Comparison of ENCODE assay signal across 32 mouse cellular contexts in genomic region chr5:120647361-120647760, GRCm38 (mm10). TPM values are rescaled to one million over a fixed set of nuclear protein-coding genes. Genes with fewer than 3 reads are reported as not detected.
DNase-seq lines count a peak whose midpoint lies in the region; ATAC-seq and TF ChIP-seq lines count a peak whose summit lies in the region.
"Had no signal": no experiment of that assay in that cellular context is flagged by ENCODE, and none has a peak within 500 bp of the region (broad histone marks: within the 10 kb centered on the region; RNA-seq: fewer than 3 reads in every experiment).

No protein-coding gene starts in this region.

- H3K27ac ChIP-seq in thymus, adult 2 months (ENCODE audit: control insufficient read depth, insufficient read depth, low read length) = peak overlapping the region; percentile 61
- H3K27ac ChIP-seq: embryonic facial prominence, embryonic 10.5 days; embryonic facial prominence, embryonic 13.5 days; forebrain, embryonic 12.5 days; forebrain, embryonic 15.5 days; heart, adult 2 months; heart, embryonic 10.5 days; heart, embryonic 13.5 days; hindbrain, embryonic 14.5 days; hindbrain, postnatal 0 days had no signal

- no peaks in the 10 kb centered on the region for H3K9me3 ChIP-seq in G1E (replicated peaks)
- H3K9me3 ChIP-seq: embryonic facial prominence, embryonic 10.5 days; embryonic facial prominence, embryonic 13.5 days; forebrain, embryonic 12.5 days; forebrain, embryonic 15.5 days; heart, embryonic 10.5 days; heart, embryonic 13.5 days had no signal

- WGBS in thymus, adult 2 months = 53% methylated on average over 4 of the region's 4 CpGs

- no peak for TF ChIP-seq CTCF in thymus, adult 2 months (IDR thresholded peaks at IDR 0.05; ENCODE audit: borderline replicate concordance, control insufficient read depth, extremely low read depth, insufficient read depth, low read length, poor library complexity)
- no peak for TF ChIP-seq CTCF in G1E (IDR thresholded peaks at IDR 0.05; ENCODE audit: low read depth, low read length)

- no peaks in the 10 kb centered on the region for H3K27me3 ChIP-seq in thymus, adult 2 months (ENCODE audit: control insufficient read depth, insufficient read depth, low read length)
- peaks cover 44% of the 10 kb centered on the region for H3K27me3 ChIP-seq in G1E (ENCODE audit: insufficient read depth, low read length)
- H3K27me3 ChIP-seq: Patski had no signal

- TF ChIP-seq POLR2A in thymus, adult 2 months (IDR thresholded peaks at IDR 0.05; ENCODE audit: control insufficient read depth, extremely low read depth, insufficient read depth, low read length, poor library complexity) = no peak

- no peak overlapping the region for H3K4me3 ChIP-seq in thymus, adult 2 months (ENCODE audit: control insufficient read depth, insufficient read depth, low read length)
- H3K4me3 ChIP-seq in G1E (ENCODE audit: low read depth, low read length) = peak overlapping the region; percentile 87; the same call in 1 of the 2 replicates
- H3K4me3 ChIP-seq: embryonic facial prominence, embryonic 10.5 days; embryonic facial prominence, embryonic 13.5 days; erythroblast, embryonic 14.5 days; forebrain, embryonic 12.5 days; forebrain, embryonic 15.5 days; heart, adult 2 months; heart, embryonic 10.5 days; heart, embryonic 13.5 days had no signal

- DNase-seq in thymus, adult 2 months = no peak
- no peak for DNase-seq in thymus, postnatal 10 days (ENCODE audit: low spot score in 2 of 2)
- DNase-seq in G1E (ENCODE audit: low spot score) = no peak
- DNase-seq in thymus, postnatal 25 days = peak; percentile 38
- DNase-seq: adrenal gland, postnatal 10 days; adrenal gland, postnatal 36 days; cerebellum, adult 8-10 months; cerebellum, postnatal 10 days; cerebellum, postnatal 36 days; embryo, embryonic 11 days; gastrocnemius, postnatal 25 days; heart, adult 2 months; heart, postnatal 14 days; heart, postnatal 4 days had no signal

- no peak for ATAC-seq in G1E (ENCODE audit: extremely low read depth, insufficient number of reproducible peaks, low FRiP score, poor library complexity, severe bottlenecking)
- ATAC-seq in megakaryocyte, adult 5-6 weeks (ENCODE audit: poor library complexity, severe bottlenecking) = no peak
- no peak for ATAC-seq in inflammation-experienced regulatory T-cells, adult 6 months
- ATAC-seq: forebrain, embryonic 15.5 days; hindbrain, postnatal 0 days; Patski had no signal

- peaks cover 44% of the 10 kb centered on the region for H3K4me1 ChIP-seq in thymus, adult 2 months (replicated peaks; ENCODE audit: control insufficient read depth, insufficient read depth, low read length)
- H3K4me1 ChIP-seq in G1E (ENCODE audit: insufficient read depth, low read depth, low read length) = peaks cover 81% of the 10 kb centered on the region

- no peaks in the 10 kb centered on the region for H3K36me3 ChIP-seq in thymus, adult 2 months (ENCODE audit: control insufficient read depth, insufficient read depth, low read length)
- H3K36me3 ChIP-seq in G1E (replicated peaks) = peaks cover 1% of the 10 kb centered on the region
- H3K36me3 ChIP-seq: embryonic facial prominence, embryonic 10.5 days; embryonic facial prominence, embryonic 13.5 days; forebrain, embryonic 12.5 days; forebrain, embryonic 15.5 days; heart, embryonic 10.5 days; heart, embryonic 13.5 days had no signal

RNA-seq across cellular contexts. Expression of gene Rasal1, which starts 1.3 kb away (rescaled TPM):
- polyA plus RNA-seq in thymus, adult 2 months (2012; rRNA removed) = 27.7 and 28.0 TPM in 2 replicates
- total RNA-seq in G1E (2014; fragmentation: Nextera tagmentation) (5.6 and 13.2 TPM in 2 replicates), G1E (2017) (1.4 and 1.7 TPM in 2 replicates)
- 10.8 and 13.1 TPM in 2 replicates for polyA plus RNA-seq in G1E (2012)
- 0.05 TPM in 1 of 2 replicates, not detected in the other for total RNA-seq in megakaryocyte, adult 5-6 weeks (2015)
- total RNA-seq in megakaryocyte, adult 5-6 weeks (2017) = not detected in 2 replicates
- polyA plus RNA-seq in inflammation-experienced regulatory T-cells, adult 6 months (2017; shearing (Covaris generic)) = 1 to 10 TPM; 6.8 to 9.7 (median 6.8) TPM
- total RNA-seq: gastrocnemius, adult 8-10 months; gastrocnemius, postnatal 25 days; heart, adult 2 months had no signal
- polyA plus RNA-seq: C2C12; hindbrain, embryonic 11.5 days had no signal

RNA-seq across cellular contexts. Expression of gene Cfap73, which starts 13.3 kb away (rescaled TPM):
- polyA plus RNA-seq in thymus, adult 2 months (2012; rRNA removed) = 0.15 and 0.33 TPM in 2 replicates
- total RNA-seq in G1E (2014; fragmentation: Nextera tagmentation) = not detected in 2 replicates
- not detected in 2 replicates for total RNA-seq in G1E (2017)
- polyA plus RNA-seq in G1E (2012) = not detected in 2 replicates
- total RNA-seq in megakaryocyte, adult 5-6 weeks (2015) = not detected in 2 replicates
- total RNA-seq in megakaryocyte, adult 5-6 weeks (2017) = not detected in 2 replicates
- not detected for polyA plus RNA-seq in inflammation-experienced regulatory T-cells, adult 6 months (2017; shearing (Covaris generic))
- total RNA-seq: ES-E14; gastrocnemius, adult 8-10 months; gastrocnemius, postnatal 25 days; heart, adult 2 months; heart, postnatal 14 days; heart, postnatal 4 days had no signal
- polyA plus RNA-seq: C2C12; CD4-positive, CD25-positive, alpha-beta regulatory T cell, adult 4 months; embryonic facial prominence, embryonic 13.5 days; erythroblast, embryonic 14.5 days; heart, embryonic 13.5 days; heart, embryonic 16.5 days had no signal

RNA-seq across cellular contexts. Expression of gene Ddx54, which starts 34.8 kb away (rescaled TPM):
- polyA plus RNA-seq in thymus, adult 2 months (2012; rRNA removed) = 429 and 448 TPM in 2 replicates
- total RNA-seq in G1E (2014; fragmentation: Nextera tagmentation) (16.5 and 24.3 TPM in 2 replicates), G1E (2017) (31.5 and 34.7 TPM in 2 replicates)
- 103 and 110 TPM in 2 replicates for polyA plus RNA-seq in G1E (2012)
- total RNA-seq in megakaryocyte, adult 5-6 weeks (2015) = 7.7 and 7.9 TPM in 2 replicates
- total RNA-seq in megakaryocyte, adult 5-6 weeks (2017) = 21.3 and 22.6 TPM in 2 replicates
- polyA plus RNA-seq in inflammation-experienced regulatory T-cells, adult 6 months (2017; shearing (Covaris generic)) = 10 to 100 TPM; 13.0 to 21.1 (median 13.4) TPM

RNA-seq across cellular contexts. Expression of gene Rita1, which starts 35.0 kb away (rescaled TPM):
- 18.8 and 20.6 TPM in 2 replicates for polyA plus RNA-seq in thymus, adult 2 months (2012; rRNA removed)
- total RNA-seq in G1E (2014; fragmentation: Nextera tagmentation) = 8.4 and 10.5 TPM in 2 replicates
- 9.5 and 13.7 TPM in 2 replicates for total RNA-seq in G1E (2017)
- polyA plus RNA-seq in G1E (2012) = 42.4 and 45.7 TPM in 2 replicates
- 1.5 and 3.0 TPM in 2 replicates for total RNA-seq in megakaryocyte, adult 5-6 weeks (2015)
- 2.2 and 3.2 TPM in 2 replicates for total RNA-seq in megakaryocyte, adult 5-6 weeks (2017)
- 1 to 10 TPM; 2.1 to 3.5 (median 3.2) TPM for polyA plus RNA-seq in inflammation-experienced regulatory T-cells, adult 6 months (2017; shearing (Covaris generic))

RNA-seq across cellular contexts. Expression of gene Iqcd, which starts 58.5 kb away (rescaled TPM):
- polyA plus RNA-seq in thymus, adult 2 months (2012; rRNA removed) = 2.8 and 3.0 TPM in 2 replicates
- total RNA-seq in G1E (2014; fragmentation: Nextera tagmentation) (not detected in 2 replicates), G1E (2017) (0.35 and 0.60 TPM in 2 replicates)
- 1.2 and 1.5 TPM in 2 replicates for polyA plus RNA-seq in G1E (2012)
- 0.18 and 0.98 TPM in 2 replicates for total RNA-seq in megakaryocyte, adult 5-6 weeks (2015)
- 0.11 and 0.45 TPM in 2 replicates for total RNA-seq in megakaryocyte, adult 5-6 weeks (2017)
- under 1 TPM in 1 of 3 experiments, not detected in 2; 0.91 TPM for polyA plus RNA-seq in inflammation-experienced regulatory T-cells, adult 6 months (2017; shearing (Covaris generic))
- total RNA-seq: ES-E14; gastrocnemius, adult 8-10 months; heart, adult 2 months; heart, postnatal 4 days had no signal
